Mouse (Mus musculus) ES-Bruce4 (cell line): ENCODE data around the gene Galns. TPM values are rescaled to one million over a fixed set of nuclear protein-coding genes. Genes with fewer than 3 reads are reported as not detected.

Experiments
- H3K27ac ChIP-seq: 2 replicates; pipeline ENCODE4 v1.5.1; 2012; ENCODE audit warnings: low read length, inconsistent platforms; ENCODE audit not compliant: insufficient read depth
- H3K27me3 ChIP-seq: 2 replicates; pipeline ENCODE4 v1.6.1; 2012; ENCODE audit warnings: mild to moderate bottlenecking, low read length, inconsistent platforms; ENCODE audit not compliant: control insufficient read depth, poor library complexity, insufficient read depth, severe bottlenecking
- H3K36me3 ChIP-seq: 2 replicates; pipeline ENCODE4 v1.6.1; 2012; ENCODE audit warnings: inconsistent platforms, mild to moderate bottlenecking, low read length, moderate library complexity; ENCODE audit not compliant: control insufficient read depth, poor library complexity, insufficient read depth, severe bottlenecking
- H3K4me1 ChIP-seq: one replicate; pipeline ENCODE4 v1.8.1; 2011; ENCODE audit warnings: low read length; ENCODE audit not compliant: control insufficient read depth, insufficient read depth
- H3K4me3 ChIP-seq: 2 replicates; pipeline ENCODE4 v1.5.1; 2011; ENCODE audit warnings: low read depth, mild to moderate bottlenecking, low read length
- H3K9ac ChIP-seq: 2 replicates; pipeline ENCODE4 v1.6.1; 2012; ENCODE audit warnings: low read depth, mild to moderate bottlenecking, inconsistent platforms; ENCODE audit not compliant: poor library complexity, severe bottlenecking
- H3K9me3 ChIP-seq: replicated peaks from 2 replicates; pipeline ENCODE4 v1.6.1; 2012; ENCODE audit warnings: mild to moderate bottlenecking, low read length, inconsistent platforms; ENCODE audit not compliant: control insufficient read depth, poor library complexity, insufficient read depth, severe bottlenecking
- CTCF ChIP-seq: IDR thresholded peaks from one replicate; pipeline ENCODE4 v1.8.1; 2011; ENCODE audit warnings: low read depth, low read length
- EP300 ChIP-seq: IDR thresholded peaks from 2 replicates; pipeline ENCODE4 v1.6.1; 2011; ENCODE audit warnings: low read depth, low read length; ENCODE audit not compliant: insufficient read depth
- POLR2A ChIP-seq: IDR thresholded peaks from one replicate; pipeline ENCODE4 v1.8.1; 2011; ENCODE audit warnings: low read length; ENCODE audit not compliant: insufficient read depth
- polyA plus RNA-seq: library from polyadenylated mRNA; stranded (reverse); fragments of >200 nt; gene quantifications from 2 replicates; pipeline ENCODE4 v1.2.4, GENCODE M21; 2011; ENCODE audit warnings: low read depth; ENCODE audit not compliant: missing spikeins, insufficient read depth, insufficient read length

The Galns gene
- polyA plus RNA-seq, 1 experiment: 11.9 TPM

- Histone ChIP-seq H3K27ac (0 out of 2 replicates have a peak overlapping the region, but pooled peaks have one; percentile 21), H3K4me3 (no peak overlapping the region), H3K9me3 (no peaks in the 10 kb centered on the region), H3K4me1 (peaks cover 14% of the 10 kb centered on the region), H3K9ac (no peak overlapping the region), H3K27me3 (no peaks in the 10 kb centered on the region), H3K36me3 (peaks cover 3% of the 10 kb centered on the region)
- peak; percentile 41; the same call in 1 of the 2 replicates for TF ChIP-seq EP300
- no peak for TF ChIP-seq CTCF
Observed at GRCm38 (mm10) chr8:122579196-122579595, 32.1 kb downstream of the Galns start.

GRCm38 (mm10) chr8:122577116-122577515 is 34.1 kb downstream of the Galns start:
- peak overlapping the region; percentile 83 for H3K27ac ChIP-seq
- H3K27me3 ChIP-seq: no peaks in the 10 kb centered on the region
- TF ChIP-seq POLR2A: no peak
- H3K9me3 ChIP-seq: no peaks in the 10 kb centered on the region
- H3K36me3 ChIP-seq: peaks cover 17% of the 10 kb centered on the region
- H3K9ac ChIP-seq: peak overlapping the region; percentile 91
- H3K4me1 ChIP-seq: peaks cover 14% of the 10 kb centered on the region
- H3K4me3 ChIP-seq: peak overlapping the region; percentile 35

- TF ChIP-seq EP300 (peak; percentile 49; the same call in 1 of the 2 replicates), CTCF (no peak), POLR2A (peak; percentile 93)
- Histone ChIP-seq H3K4me1 (peaks cover 14% of the 10 kb centered on the region), H3K9ac (peak within 1 kb of the TSS; percentile 91), H3K27ac (peak within 1 kb of the TSS; percentile 83), H3K36me3 (peaks cover 22% of the 10 kb centered on the region), H3K27me3 (no peaks in the 10 kb centered on the region), H3K9me3 (no peaks in the 10 kb centered on the region), H3K4me3 (peak within 1 kb of the TSS; percentile 93)
Observed at GRCm38 (mm10) chr8:122576648-122577022, 34.6 kb downstream of the Galns start, which contains the start of gene Aprt. Aprt (minus strand) TSS chr8:122576909.

GRCm38 (mm10) chr8:122575735-122576647 is 35.3 kb downstream of the Galns start:
- H3K27me3 ChIP-seq: no peaks in the 10 kb centered on the region
- no peaks in the 10 kb centered on the region for H3K9me3 ChIP-seq
- H3K4me3 ChIP-seq: peak overlapping the region; percentile 93
- peak overlapping the region; percentile 65 for H3K27ac ChIP-seq
- peak overlapping the region; percentile 91 for H3K9ac ChIP-seq
- H3K36me3 ChIP-seq: peaks cover 29% of the 10 kb centered on the region
- peaks cover 14% of the 10 kb centered on the region for H3K4me1 ChIP-seq
- no peak for TF ChIP-seq POLR2A

- peaks cover 12% of the 10 kb centered on the region for H3K4me1 ChIP-seq
- H3K27me3 ChIP-seq: no peaks in the 10 kb centered on the region
- TF ChIP-seq EP300: no peak
- TF ChIP-seq POLR2A: no peak
- no peak for TF ChIP-seq CTCF
- H3K27ac ChIP-seq: peak overlapping the region; percentile 65
- H3K9ac ChIP-seq: peak overlapping the region; percentile 91
- no peaks in the 10 kb centered on the region for H3K9me3 ChIP-seq
- peaks cover 36% of the 10 kb centered on the region for H3K36me3 ChIP-seq
- H3K4me3 ChIP-seq: peak overlapping the region; percentile 93
Observed at GRCm38 (mm10) chr8:122575286-122575685, 36.0 kb downstream of the Galns start.

- no peaks in the 10 kb centered on the region for H3K9me3 ChIP-seq
- H3K27ac ChIP-seq: peak overlapping the region; percentile 65
- H3K9ac ChIP-seq: peak overlapping the region; percentile 11; the same call in 1 of the 2 replicates
- no peaks in the 10 kb centered on the region for H3K27me3 ChIP-seq
- TF ChIP-seq POLR2A (no peak), EP300 (peak; percentile 64; the same call in 1 of the 2 replicates)
- peaks cover 12% of the 10 kb centered on the region for H3K4me1 ChIP-seq
- peaks cover 41% of the 10 kb centered on the region for H3K36me3 ChIP-seq
- peak overlapping the region; percentile 93 for H3K4me3 ChIP-seq
Observed at GRCm38 (mm10) chr8:122574667-122575251, 36.5 kb downstream of the Galns start.
